Mouse (Mus musculus) embryonic fibroblast, embryonic 13.5 days (primary cell): ENCODE measurements at regions not wholly inside any gene's neighbourhood (a gene's known extent, or its start where the extent isn't known, plus 50 kb on each side); places are given as distances from the start of the nearest gene placed in this dataset.

Experiments
- CTCF ChIP-seq: IDR thresholded peaks from 2 replicates; pipeline ENCODE4 v1.5.1; 2011; ENCODE audit warnings: mild to moderate bottlenecking, control low read depth, low read length, moderate library complexity, borderline replicate concordance; ENCODE audit not compliant: insufficient read depth
- POLR2A ChIP-seq: IDR thresholded peaks from 2 replicates; pipeline ENCODE4 v1.6.1; 2011; ENCODE audit warnings: low read depth, mild to moderate bottlenecking, control low read depth, low read length, moderate library complexity

GRCm38 (mm10) chr3:38650176-38650575 lies 165.5 kb upstream of the Ankrd50 start:
- TF ChIP-seq CTCF (no peak), POLR2A (no peak)
